Mouse (Mus musculus) brain, adult 2 months (tissue): ENCODE results near the gene Ildr1.

Experiments
- DNase-seq: peaks from one replicate; pipeline ENCODE4 v3.0.0; 2011; ENCODE audit warnings: low read depth, low spot score

Ildr1 gene

DNA sequence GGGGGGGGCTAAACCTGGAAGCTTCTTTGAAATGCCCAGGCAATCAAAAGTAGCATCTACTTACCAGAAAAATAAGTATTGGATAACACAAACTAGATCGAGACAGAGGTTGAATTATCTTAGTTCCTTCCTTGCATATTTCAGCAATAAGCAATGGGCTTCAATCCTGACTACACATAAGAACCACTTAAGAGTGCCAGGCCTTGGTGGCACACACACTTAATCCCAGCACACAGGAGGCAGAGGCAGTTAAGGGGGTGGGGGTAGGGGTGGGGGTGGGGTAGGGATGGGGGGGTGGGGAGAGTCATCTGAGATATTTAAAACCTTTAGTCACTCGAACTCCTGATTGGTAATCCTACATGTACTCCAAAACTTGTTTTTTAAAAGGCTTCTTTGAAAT, 77.5 kb downstream of the Ildr1 start:
- DNase-seq: no peak

- DNase-seq: no peak
Measured at GRCm38 (mm10) chr16:36771703-36772102, 77.9 kb downstream of the Ildr1 start.

DNA sequence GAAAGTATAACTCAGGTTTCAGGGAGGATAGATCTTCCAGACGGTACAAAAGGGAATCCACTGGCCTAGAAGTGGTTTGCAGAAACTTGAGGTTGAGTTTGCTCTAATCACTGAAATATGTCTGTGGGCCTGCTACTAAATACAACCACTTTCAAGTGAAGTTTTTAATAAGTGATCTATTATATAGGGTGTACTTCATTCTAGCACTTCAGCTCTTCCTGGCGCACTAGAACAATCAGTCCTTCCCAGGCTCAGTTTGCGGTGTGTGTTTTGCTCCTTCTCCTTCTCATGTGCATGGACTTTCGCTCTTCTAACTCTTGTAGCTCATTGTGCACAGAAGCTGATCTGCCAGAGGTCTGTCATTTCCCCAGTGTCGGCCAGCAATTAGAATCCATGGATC, 79.2 kb downstream of the Ildr1 start:
- no peak for DNase-seq

- DNase-seq: peak; percentile 58
Measured at GRCm38 (mm10) chr16:36775658-36776057, 81.9 kb downstream of the Ildr1 start.
